Mouse (Mus musculus): Measurements from ENCODE around the gene Zbtb20.

Gene Zbtb20

DNA sequence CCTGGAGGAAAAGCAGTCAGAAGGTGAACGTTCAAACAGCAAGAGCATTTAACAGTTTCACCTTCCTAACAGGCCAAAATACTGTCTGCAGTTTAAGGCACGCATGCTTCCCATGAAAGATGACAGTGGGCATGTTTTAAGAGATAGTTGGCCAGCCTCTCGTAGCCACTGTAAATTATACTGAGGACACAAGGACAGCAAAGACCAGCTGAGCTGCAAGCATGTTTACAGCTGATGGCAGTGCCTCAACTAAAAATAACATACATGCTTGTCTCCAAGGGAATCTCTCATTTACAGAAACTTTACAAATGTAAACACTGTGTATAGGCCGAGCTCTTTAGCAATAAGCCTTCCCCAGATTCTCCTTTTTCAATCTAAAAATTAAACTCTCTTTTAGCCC, 740.7 kb downstream of the Zbtb20 start:
- in situ Hi-C loops (cut with MboI; ENCODE audit: unreplicated experiment in 2 of 2) = no loop called here

DNA sequence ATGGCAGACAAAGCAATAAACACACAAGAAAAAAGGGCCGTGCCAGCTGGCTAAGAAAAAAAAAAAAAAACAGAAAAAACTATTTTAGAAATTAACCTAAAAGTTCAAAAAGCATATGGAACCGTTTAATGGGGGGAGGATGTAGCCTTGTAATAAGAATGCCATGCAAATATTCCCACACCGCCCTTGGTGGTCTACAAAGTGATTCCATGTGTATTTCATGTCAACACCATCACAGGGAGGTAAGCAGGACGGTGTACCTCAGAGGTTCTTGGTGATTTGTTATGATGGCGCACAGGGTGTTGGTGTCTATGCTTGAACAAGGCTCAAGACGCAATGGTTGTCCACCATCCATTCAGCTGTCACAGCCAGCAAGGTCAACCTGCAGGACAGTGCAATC, 741.7 kb downstream of the Zbtb20 start:
- in situ Hi-C loops (cut with MboI; ENCODE audit: unreplicated experiment in 2 of 2) = no loop called here

DNA sequence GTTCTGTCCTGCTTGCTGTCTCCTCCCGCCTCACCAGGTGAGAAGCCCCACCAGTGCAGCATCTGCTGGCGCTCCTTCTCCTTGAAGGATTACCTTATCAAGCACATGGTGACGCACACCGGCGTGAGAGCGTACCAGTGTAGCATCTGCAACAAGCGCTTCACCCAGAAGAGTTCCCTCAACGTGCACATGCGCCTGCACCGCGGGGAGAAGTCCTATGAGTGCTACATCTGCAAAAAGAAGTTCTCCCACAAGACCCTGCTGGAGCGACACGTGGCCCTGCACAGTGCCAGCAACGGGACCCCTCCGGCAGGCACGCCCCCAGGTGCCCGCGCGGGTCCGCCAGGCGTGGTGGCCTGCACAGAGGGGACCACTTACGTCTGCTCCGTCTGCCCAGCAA, 742.6 kb downstream of the Zbtb20 start:
- in situ Hi-C loops (cut with MboI; ENCODE audit: unreplicated experiment in 2 of 2) = no loop called here

DNA sequence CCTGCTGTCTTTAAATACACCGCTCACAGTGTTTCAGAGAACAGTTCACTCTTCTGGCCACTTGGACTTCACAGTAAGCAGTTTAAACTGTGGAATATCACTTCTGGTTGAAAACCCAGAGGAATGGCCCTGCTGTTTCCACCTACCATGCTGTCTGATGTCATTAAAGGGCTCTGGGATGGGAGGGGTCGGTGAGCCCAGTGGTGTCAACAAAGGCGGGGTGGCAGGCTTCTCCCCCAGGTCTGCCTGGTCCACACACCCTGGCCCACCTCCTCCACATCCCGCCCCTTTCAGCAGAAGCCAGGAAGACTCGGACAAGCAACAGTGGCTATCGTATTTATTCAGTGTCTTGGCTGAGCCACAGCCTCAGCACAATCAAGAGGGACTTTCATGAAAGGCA, 743.6 kb downstream of the Zbtb20 start:
- in situ Hi-C loops (cut with MboI; ENCODE audit: unreplicated experiment in 2 of 2) = no loop called here

DNA sequence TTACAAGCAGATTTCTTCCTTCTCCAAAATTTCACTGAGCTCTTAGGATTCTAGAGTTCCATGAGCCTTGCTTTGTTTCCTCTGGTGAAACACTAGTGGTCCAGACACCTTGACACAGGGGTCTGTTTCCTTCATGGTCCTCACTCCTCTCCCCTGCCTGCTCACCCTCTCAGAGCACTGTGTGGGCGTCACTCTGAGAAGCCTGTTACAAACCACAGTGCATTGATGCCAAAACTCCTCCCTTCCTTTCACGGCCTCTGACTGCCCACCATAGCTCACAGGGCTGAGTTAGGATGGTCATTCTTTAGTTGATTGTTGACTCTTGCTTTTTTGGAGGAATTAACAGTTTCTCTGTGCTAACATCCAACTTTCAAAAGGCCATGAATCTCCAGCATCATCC, 744.7 kb downstream of the Zbtb20 start:
- in situ Hi-C loops (cut with MboI; ENCODE audit: unreplicated experiment in 2 of 2) = no loop called here

DNA sequence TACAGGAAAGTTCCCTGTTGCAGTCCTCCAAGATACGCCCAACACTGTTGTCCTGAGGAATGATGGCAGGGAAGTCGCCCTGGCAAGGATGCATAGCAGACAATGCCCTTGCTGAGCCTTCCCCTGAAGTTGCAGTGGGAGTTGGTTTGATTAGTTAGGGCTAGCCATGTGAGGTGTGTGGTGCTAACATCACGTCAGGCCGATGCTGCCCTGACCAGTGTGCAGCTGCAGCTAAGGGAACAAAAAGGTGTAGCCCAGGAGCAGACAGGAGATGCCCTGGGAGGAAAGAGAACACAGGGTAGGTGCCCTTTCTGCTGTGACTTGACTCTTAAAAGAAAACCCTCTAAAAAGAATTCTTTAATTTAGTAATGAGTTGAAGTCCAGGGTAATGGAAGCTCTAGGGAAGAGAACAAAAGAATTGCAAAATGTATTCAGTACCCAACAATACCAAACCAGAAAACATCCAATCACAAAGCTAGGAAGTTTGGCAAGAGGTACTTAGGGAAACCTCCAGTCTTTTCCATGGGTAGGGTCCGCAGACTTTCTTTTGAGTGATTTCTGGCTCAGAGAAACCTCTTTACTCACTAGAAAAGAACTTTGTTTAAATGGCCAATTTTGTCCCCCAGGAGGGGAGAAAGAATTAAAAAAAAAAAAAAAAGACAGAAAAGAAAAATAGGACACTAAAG, 747.8 kb downstream of the Zbtb20 start:
- in situ Hi-C loops (cut with MboI; ENCODE audit: unreplicated experiment in 2 of 2) = no loop called here

DNA sequence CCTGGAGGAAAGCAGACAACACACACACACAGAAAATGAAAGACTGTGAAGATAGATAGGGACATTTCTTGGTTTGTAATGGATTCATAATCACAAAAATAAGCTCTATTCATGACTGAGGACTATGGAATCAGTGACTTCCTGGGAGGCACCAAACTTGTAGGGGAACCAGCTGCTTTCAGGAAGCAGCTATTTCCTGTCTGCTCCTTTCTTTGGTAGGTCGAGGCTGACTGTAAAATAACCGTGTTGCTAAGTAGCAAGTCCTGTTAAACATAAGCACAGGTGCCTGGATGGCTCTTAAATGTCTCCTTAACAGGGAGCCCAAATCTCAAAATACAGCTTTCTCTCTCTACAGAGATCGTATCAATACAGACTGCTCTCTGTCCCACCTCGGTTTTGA, 749.2 kb downstream of the Zbtb20 start:
- in situ Hi-C loops (cut with MboI; ENCODE audit: unreplicated experiment in 2 of 2) = no loop called here

DNA sequence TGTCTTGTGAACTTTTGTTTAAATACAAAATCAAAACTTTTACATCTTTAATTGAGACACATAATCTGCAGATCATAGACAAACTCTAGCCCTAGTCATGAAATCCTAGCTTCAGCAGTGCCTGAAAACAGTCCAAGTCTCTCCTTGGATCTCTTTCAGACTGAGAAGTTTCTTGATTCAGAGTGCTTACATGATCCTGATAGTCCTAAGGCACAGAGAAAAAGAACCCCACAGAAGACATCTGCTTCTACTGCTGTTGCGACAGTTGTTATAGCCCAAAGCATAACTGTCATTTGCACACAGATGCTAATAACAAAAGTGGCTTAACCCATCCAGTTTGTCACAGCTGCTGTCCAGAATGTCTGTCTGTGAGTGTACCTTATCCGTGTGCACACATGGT, 749.6 kb downstream of the Zbtb20 start:
- in situ Hi-C loops (cut with MboI; ENCODE audit: unreplicated experiment in 2 of 2) = no loop called here

DNA sequence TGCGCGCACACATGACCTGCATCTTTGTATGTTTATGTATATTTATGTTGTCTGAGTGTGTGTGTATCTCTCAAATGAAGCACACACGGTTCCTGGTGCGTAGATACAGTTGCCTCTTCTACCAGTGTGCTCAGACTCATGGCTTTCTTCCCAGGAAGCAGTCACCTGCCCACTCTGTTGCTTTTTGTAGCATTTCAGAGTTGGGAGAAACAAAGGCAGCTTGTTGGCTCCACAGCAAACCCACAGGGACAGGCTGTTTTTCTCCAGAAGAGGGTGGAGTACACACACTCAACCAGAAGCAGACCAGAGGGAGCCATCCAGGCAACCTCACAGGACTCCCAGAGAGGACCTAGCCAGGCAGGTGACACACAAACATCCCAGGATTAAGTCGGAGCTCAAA, 750.3 kb downstream of the Zbtb20 start:
- in situ Hi-C loops (cut with MboI; ENCODE audit: unreplicated experiment in 2 of 2) = no loop called here

DNA sequence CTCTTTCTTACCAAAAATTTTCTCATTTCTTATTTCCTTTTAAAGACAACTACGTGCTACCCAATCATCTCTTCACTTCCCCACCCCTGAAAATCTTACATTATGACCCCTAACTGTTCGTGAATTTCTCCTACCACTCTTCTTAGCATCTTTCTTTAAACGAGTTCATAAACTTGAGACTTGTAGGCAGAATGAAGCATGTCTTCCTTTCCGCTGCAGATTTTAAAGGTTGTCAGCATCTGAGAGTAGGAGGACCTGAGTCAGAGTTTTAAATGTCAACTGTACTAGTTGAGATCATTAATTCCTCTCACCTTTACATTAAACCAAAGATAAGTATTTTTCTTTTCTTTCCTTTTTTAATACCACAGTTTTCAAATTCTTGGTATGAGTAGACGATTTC, 753.0 kb downstream of the Zbtb20 start:
- in situ Hi-C loops (cut with MboI; ENCODE audit: unreplicated experiment in 2 of 2) = no loop called here

DNA sequence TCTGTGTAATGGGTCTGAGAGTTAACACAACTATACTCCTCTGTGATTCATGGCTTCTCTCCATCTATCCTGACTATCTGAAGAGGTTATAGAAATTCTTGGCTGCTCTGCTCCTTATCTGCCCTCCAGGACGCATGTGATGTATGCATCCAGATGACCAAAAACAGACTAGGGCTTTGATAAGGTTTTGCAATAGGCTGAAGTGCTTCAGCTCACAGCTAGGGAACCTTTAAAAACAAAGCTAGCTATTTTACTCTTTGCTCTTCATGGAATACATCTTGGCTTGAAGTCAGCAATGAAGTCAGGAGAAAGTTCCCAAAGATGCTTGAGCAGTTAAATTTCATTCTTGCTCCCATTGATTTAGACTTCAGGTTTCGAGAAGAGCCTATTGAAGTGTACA, 756.1 kb downstream of the Zbtb20 start:
- in situ Hi-C loops (cut with MboI; ENCODE audit: unreplicated experiment in 2 of 2) = no loop called here

DNA sequence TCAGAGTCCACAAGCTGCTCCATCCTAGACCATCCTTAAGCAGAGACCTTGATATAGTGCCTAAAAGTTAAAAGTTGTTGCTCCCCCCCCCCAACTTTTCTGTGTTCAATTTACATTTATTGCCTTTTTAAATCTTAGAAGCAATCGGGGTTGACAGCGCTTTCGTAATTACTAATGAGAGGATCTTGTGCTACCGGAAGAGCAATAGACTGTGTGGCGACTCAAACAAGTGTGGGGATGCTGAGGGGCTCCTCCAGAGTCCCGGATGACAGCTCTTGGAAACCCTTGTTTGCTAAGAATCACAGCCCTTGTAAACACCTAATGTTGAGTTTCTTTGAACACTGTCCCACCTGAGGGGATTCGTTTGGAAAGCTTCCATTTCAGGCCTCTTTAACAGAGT, 758.4 kb downstream of the Zbtb20 start:
- in situ Hi-C loops (cut with MboI; ENCODE audit: unreplicated experiment in 2 of 2) = no loop called here

DNA sequence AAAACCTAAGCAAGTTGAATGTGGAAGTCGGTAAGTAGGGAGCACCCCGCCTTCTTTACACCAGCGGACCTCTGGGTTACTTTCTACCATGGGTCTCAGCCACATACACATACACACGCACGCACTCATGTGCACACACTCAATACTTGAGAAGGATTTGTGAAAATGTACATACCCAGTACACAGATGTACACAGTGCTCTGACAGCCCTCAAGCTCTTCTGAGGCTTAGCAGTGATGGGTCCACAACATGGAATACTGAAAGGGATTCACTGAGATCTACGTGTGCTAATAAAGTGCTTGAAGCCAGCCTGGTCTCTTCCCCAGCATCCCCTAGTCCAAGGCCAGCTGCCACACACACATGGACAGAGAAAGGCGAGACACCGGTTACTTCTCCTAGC, 761.6 kb downstream of the Zbtb20 start:
- in situ Hi-C loops (cut with MboI; ENCODE audit: unreplicated experiment in 2 of 2) = no loop called here

DNA sequence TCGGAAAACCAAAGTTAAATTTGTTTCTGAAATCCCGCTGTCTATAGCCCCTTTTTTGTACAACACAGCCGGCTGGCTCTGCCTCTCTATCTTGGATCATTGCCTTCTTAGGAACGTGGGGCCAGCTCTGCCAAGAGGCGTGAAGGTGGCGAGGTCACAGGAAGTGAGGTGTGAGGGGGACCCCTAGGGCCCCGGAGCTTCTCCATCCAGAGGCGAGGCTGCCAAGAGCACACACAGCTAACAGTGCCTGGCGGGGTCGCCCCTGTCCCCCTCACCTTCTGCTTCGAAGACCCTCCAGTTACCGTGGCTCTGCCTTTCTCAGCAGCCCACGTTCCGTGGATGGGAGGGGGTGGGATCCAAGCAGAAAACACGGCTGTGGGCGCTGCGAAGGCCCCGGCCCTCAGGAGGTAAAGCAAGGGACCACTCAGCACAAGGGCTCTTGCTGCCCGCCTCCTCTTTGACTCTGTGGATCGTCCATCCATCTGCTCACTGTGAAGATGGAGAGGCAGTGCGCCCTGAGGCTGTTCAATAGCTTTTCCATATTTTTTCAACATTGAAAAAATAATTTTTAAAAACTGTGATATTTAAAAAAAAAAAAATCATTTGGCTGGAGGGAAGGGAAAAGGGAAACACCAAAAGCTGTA, 762.8 kb downstream of the Zbtb20 start:
- in situ Hi-C loops (cut with MboI; ENCODE audit: unreplicated experiment in 2 of 2) = no loop called here

DNA sequence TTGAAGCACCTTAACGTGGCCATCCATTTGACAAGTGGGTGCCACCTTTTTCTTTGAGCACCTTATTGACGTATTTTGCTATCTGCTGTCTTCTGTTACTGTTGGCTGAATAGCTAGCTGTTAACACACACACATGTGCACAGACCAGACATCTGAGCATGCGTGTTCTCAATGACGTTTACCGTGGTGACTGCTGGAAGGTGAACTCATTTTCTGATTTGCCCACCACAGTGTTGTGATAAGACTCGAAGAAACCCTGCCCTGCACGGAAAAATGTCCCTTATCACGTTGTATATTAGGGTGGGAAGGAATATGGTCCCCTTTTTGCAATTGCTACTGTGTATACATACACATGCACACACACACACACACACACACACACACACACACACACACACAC, 765.5 kb downstream of the Zbtb20 start:
- in situ Hi-C loops (cut with MboI; ENCODE audit: unreplicated experiment in 2 of 2) = no loop called here

DNA sequence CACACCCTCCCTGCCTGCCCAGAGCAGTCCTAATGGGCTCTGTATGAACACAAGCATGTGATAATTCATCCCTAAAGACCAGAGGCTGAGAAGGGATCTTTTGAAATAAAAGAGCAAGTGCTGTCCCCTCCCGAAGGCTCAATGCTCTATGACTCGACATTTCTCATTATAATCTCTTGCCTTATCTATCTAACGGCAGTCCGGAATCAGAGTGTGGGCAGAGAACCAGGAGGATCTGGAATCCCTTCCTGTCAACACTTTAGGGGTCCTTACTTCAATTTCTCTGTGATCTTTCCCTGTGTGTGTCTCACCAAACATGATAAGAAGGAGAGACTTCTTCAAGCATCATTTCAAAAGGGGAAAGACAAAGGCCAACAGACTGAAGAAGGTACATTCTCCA, 770.2 kb downstream of the Zbtb20 start:
- in situ Hi-C loops (cut with MboI; ENCODE audit: unreplicated experiment in 2 of 2) = no loop called here

DNA sequence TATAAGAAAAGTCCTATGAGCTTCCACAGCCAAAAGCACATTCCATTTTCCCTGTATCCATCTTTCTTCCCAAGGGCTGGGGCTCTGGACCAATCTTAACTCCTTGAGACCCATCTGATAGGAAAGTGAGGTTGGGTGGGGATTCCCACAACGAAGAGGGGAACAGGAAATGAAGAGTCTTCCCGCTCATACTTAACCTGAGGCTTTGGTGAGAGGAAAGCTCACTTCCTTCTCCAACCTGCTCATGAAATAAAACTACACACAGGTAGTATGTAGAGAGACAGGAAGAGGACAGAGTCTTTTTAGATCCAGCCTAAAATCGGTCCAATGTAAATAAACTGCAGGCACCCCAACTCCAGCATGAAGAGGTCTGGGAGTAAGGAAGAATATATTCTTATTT, 771.3 kb downstream of the Zbtb20 start:
- in situ Hi-C loops (cut with MboI; ENCODE audit: unreplicated experiment in 2 of 2) = no loop called here

DNA sequence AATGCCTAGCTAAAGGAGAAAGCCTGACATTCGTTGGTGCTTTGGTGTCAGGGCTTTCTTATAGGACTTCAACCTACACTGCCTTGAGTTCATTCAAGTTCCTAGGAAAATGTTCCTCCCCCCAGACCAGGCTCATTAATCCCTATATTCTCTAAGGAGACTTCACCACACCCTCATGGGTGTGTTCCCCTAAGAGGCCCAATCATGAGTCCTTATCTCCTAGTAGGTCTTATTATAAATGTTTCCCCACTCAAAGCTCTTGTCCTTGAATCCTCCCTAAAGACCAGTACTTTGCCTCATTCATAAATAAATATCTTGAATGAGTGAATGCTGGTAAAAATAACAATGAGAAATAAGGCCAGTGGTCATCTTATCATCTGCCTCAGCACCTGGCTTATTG, 772.0 kb downstream of the Zbtb20 start:
- in situ Hi-C loops (cut with MboI; ENCODE audit: unreplicated experiment in 2 of 2) = no loop called here

DNA sequence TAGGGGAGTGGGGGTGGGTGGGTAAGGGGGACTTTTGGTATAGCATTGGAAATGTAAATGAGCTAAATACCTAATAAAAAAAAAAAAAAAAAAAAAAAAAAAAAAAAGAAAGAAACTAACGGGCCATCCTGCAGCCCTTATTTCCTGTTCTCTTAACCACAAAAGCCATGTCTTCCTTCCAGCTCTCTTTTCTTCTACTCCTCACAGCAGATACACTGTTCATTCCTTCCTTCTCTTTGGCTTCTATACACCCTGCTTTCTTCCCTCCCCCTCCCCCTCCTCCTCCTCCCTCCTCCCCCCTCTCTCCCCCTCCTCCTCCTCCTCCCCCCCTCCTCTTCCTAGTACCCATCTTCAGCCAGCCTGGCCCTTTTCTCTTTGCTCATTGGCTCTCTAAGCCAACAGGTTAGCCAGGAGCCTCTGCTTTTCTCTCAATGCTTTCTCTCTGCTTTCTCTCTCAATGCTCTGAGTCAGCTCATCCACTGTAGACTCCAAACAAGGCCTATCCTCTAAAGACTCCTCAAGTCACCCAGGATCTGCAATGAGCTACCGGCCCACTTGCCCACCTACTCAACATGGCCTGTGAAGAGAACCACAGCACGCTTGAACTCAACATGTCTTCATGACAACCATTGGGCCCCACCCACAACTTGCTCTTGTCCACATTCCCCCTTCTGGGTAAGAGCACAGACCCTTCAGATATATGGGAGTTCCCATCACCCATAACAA, 774.8 kb downstream of the Zbtb20 start:
- in situ Hi-C loops (cut with MboI; ENCODE audit: unreplicated experiment in 2 of 2) = no loop called here

DNA sequence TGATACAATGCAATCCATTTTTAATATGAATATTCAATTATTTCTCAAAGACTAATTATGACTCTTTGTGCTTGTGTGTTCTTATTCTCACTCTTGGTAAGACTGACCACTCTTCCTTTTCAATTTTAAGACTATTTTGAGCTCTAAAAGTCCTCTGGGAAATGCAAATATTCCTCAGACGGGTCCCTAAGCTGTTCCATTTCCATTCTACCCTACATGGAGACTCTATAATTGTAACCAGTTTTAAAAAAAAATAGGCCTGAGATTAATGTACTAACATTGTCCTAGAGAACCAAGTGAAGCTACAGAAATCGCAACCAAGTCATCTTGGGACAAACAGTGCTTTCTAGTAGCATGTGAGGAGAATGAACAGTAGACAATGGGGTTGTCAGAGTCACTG, 777.6 kb downstream of the Zbtb20 start:
- in situ Hi-C loops (cut with MboI; ENCODE audit: unreplicated experiment in 2 of 2) = no loop called here

DNA sequence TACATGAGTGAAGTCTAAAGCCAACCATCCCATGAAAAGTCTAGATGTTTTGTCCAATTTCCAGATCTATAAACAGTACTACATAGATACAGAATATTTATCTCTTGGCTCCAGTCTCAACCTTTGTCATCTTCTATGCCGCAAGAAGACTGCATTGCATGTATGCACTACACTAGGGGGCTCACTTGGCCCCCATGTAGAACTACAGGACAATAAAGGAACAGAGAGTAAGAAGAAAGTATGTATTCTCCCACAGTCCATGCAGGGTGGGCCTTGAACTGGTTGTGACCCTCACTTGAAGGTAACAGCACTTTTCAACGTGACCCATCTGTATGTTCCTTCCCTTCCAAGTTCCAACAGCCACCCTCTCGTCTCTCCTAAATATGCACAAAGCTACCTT, 778.6 kb downstream of the Zbtb20 start:
- in situ Hi-C loops (cut with MboI; ENCODE audit: unreplicated experiment in 2 of 2) = no loop called here

DNA sequence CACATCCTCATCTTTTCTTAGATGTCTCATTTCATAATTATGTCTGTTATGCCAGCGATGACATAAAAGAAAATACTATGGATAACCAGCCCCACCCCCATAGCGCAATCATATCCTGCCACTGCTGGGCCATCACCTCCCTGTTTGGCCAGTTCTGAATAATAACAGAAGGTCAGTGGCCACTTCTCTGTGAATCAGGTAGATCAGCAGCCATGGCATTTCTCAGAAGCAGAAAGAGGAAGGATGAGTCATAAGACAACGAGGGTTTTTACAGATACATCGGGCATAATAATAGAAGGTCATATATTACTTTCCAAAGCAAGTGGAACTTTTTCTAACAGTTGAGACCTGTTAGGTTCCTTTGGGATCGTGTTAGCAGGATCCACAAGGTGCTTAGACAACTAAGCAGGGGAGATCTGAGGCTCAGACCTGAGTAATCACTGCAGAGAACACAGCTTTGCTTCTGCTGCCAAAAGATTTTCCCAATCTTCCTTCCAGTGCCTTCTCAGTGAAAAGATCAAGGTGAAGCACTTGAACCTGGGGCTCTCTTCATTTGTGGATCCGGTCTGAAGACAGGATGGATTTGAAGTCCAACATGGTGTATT, 779.6 kb downstream of the Zbtb20 start:
- in situ Hi-C loops (cut with MboI; ENCODE audit: unreplicated experiment in 2 of 2) = no loop called here
